Mouse (Mus musculus) spleen, adult 2 months (tissue): Measurements from ENCODE around the gene Tomm70a.

ENCODE experiments used
- CTCF ChIP-seq: fragments of 200-500 bp; IDR thresholded peaks from 2 replicates; pipeline ENCODE4 v1.5.1; 2011; ENCODE audit warnings: mild to moderate bottlenecking, inconsistent platforms; ENCODE audit not compliant: insufficient read depth, insufficient read length, insufficient replicate concordance; ENCODE audit errors: extremely low read depth
- POLR2A ChIP-seq: fragments of 200-500 bp; IDR thresholded peaks from 2 replicates; pipeline ENCODE4 v1.6.1; 2011; ENCODE audit warnings: low read depth, low read length, inconsistent platforms

DNA sequence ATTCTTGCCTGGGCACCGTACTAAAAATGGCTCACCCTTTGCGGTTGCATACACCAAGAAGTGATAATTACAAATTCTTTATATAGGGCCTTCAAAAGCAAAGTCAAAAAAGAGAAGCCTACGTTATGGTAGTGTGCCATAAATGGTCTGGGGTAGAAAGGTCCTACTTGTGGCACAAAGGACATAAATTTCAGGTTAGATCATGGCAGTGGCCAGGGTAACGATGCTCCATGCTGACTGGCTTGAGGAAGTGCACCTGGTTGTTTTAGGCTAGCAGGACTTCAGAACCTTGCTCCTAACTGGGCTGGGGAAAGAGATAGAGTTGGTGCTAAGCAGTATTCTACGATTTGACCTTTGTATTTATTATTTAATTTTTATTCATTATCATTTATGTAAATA lies 46.0 kb downstream of the Tomm70a start:
- no peak for TF ChIP-seq POLR2A
- TF ChIP-seq CTCF = no peak
